Mouse (Mus musculus): ENCODE results near the gene Kras. TPM values are rescaled to one million over a fixed set of nuclear protein-coding genes. Genes with fewer than 3 reads are reported as not detected.

The Kras gene
- total and polyA plus RNA-seq, 3 experiments, result 5.9 to 32.8 (median 18.8) TPM

GRCm38 (mm10) chr6:145211376-145212305 lies 38.4 kb downstream of the Kras start:
- Histone ChIP-seq H3K4me2 (ENCODE audit: insufficient read depth, low read depth, poor library complexity, severe bottlenecking) (peak overlapping the region; percentile 87), H3K27me3 (replicated peaks) (peaks cover 3% of the 10 kb centered on the region), H3K36me3 (replicated peaks in 1 of 2; ENCODE audit: control insufficient read depth in 1 of 2, insufficient read depth in 1 of 2, low read length in 1 of 2) (peaks cover 5 to 29% of the 10 kb centered on the region in 2 experiments), H3K4me1 (ENCODE audit: control insufficient read depth in 1 of 2, insufficient read depth in 2 of 2) (peaks cover 3 to 17% of the 10 kb centered on the region in 2 experiments; a peak in 2 of 4 replicates), H3K79me2 (replicated peaks; ENCODE audit: control insufficient read depth, extremely low read depth, insufficient read depth, poor library complexity, severe bottlenecking) (0 out of 2 replicates have a peak, but pooled peaks cover 2% of the 10 kb centered on the region), H3K27ac (ENCODE audit: insufficient read depth, low read depth) (peak overlapping the region; percentile 74), H3K9me3 (replicated peaks; ENCODE audit: low read length) (no peaks in the 10 kb centered on the region), H3K4me3 (replicated peaks in 1 of 3; ENCODE audit: low read depth in 2 of 3, low read length in 2 of 3, poor library complexity in 1 of 3) (peak overlapping the region; percentile 79 to 90 (median 81)), H3K9ac (ENCODE audit: insufficient read depth, low read depth) (peak overlapping the region; percentile 96)
- TF ChIP-seq JUN (IDR thresholded peaks at IDR 0.05; ENCODE audit: insufficient read depth, low read depth, low read length), result no peak
- no peak for TF ChIP-seq CHD1 (IDR thresholded peaks at IDR 0.05; ENCODE audit: low read depth, low read length)
- no peak for TF ChIP-seq ZMIZ1 (IDR thresholded peaks at IDR 0.05; ENCODE audit: low read depth, low read length)
- DNase-seq (ENCODE audit: extremely low read depth), result peak; percentile 43
- in situ Hi-C loops (cut with MboI; ENCODE audit: low pct_ligation_motif_present, low pct_unique_long_range_greater_than_20kb, low sequenced_read_pairs), result no loop called here
- dilution Hi-C loops (cut with MboI; ENCODE audit: extremely low pct_ligation_motif_present, extremely low pct_unique_long_range_greater_than_20kb, low sequenced_read_pairs), result no loop called here

DNA sequence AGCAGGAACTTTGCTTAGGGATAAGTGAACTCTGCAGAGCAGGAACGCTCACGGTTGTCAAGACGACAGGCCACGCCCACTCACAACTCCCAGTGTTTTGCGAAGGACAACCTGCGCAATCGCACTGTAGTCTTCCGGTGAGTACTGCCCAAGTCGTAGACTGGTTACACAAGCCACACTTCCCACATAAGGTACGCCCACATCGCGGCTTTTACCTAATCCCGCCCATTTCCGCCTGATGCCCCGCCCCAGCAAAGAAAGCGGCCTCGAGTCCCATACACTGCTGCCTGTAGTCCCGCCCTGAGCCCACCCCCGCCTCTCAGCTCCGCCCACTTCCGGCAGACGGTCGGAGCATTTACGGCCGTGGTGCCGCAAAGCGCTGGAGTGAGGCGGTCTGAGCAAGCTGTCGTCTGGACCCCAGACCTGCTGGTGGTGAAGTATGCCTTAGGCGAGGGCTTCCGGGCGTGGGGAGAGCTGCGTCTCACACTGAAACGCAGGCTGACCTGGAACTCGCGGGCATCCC lies 39.2 kb downstream of the Kras start, which contains the start of the genes Casc1 and Etfrf1:
Gene Casc1 (minus strand): TSS at position 190 of the 523 bp plus-strand sequence.
Gene Etfrf1 (plus strand): TSS at position 319 of the 523 bp plus-strand sequence.
- Histone ChIP-seq H3K9me3 (replicated peaks; ENCODE audit: low read length) (no peaks in the 10 kb centered on the region), H3K27me3 (replicated peaks) (peaks cover 3% of the 10 kb centered on the region), H3K4me1 (ENCODE audit: control insufficient read depth in 1 of 2, insufficient read depth in 2 of 2) (peaks cover 3 to 17% of the 10 kb centered on the region in 2 experiments; a peak in 2 of 4 replicates), H3K27ac (ENCODE audit: insufficient read depth, low read depth) (peak within 1 kb of the TSS; percentile 74), H3K4me3 (replicated peaks in 1 of 3; ENCODE audit: low read depth in 2 of 3, low read length in 2 of 3, poor library complexity in 1 of 3) (peak within 1 kb of the TSS; percentile 79 to 90 (median 81)), H3K9ac (ENCODE audit: insufficient read depth, low read depth) (peak within 1 kb of the TSS; percentile 96), H3K4me2 (ENCODE audit: insufficient read depth, low read depth, poor library complexity, severe bottlenecking) (peak within 1 kb of the TSS; percentile 87), H3K79me2 (replicated peaks; ENCODE audit: control insufficient read depth, extremely low read depth, insufficient read depth, poor library complexity, severe bottlenecking) (0 out of 2 replicates have a peak, but pooled peaks cover 2% of the 10 kb centered on the region), H3K36me3 (replicated peaks in 1 of 2; ENCODE audit: control insufficient read depth in 1 of 2, insufficient read depth in 1 of 2, low read length in 1 of 2) (peaks cover 4 to 22% of the 10 kb centered on the region in 2 experiments)
- dilution Hi-C loops (cut with MboI; ENCODE audit: extremely low pct_ligation_motif_present, extremely low pct_unique_long_range_greater_than_20kb, low sequenced_read_pairs), result no loop called here
- in situ Hi-C loops (cut with MboI; ENCODE audit: low pct_ligation_motif_present, low pct_unique_long_range_greater_than_20kb, low sequenced_read_pairs), result no loop called here
- DNase-seq (ENCODE audit: extremely low read depth), result peak; percentile 99
- TF ChIP-seq SIN3A (IDR thresholded peaks at IDR 0.05; ENCODE audit: low read length), result peak; percentile 96
- TF ChIP-seq ZC3H11A (IDR thresholded peaks at IDR 0.05; ENCODE audit: low read depth, low read length), result no peak
- peak; percentile 94 for TF ChIP-seq MXI1 (IDR thresholded peaks at IDR 0.05; ENCODE audit: low read depth, low read length)
- no peak for TF ChIP-seq EP300 (IDR thresholded peaks at IDR 0.05; ENCODE audit: low read length)
- no peak for TF ChIP-seq CTCF (conservative IDR thresholded peaks at IDR 0.05 in 1 of 2, IDR thresholded peaks at IDR 0.05 in 1 of 2; ENCODE audit: low read depth in 2 of 2, low read length in 2 of 2)
- peak; percentile 81; the same call in 1 of the 2 replicates for TF ChIP-seq POLR2AphosphoS2 (IDR thresholded peaks at IDR 0.05; ENCODE audit: low read depth, low read length)
- TF ChIP-seq ETS1 (conservative IDR thresholded peaks at IDR 0.05; ENCODE audit: low read depth, low read length), result 0 out of 2 replicates have a peak, but pooled peaks have one; percentile 9
- no peak; the same call in 1 of the 2 replicates for TF ChIP-seq IRF4 (IDR thresholded peaks at IDR 0.05; ENCODE audit: low read depth, low read length)
- TF ChIP-seq NRF1 (IDR thresholded peaks at IDR 0.05; ENCODE audit: low read depth, low read length), result peak; percentile 95
- peak; percentile 89 for TF ChIP-seq ELF1 (IDR thresholded peaks at IDR 0.05; ENCODE audit: low read depth, low read length)
- no peak for TF ChIP-seq E2F4 (IDR thresholded peaks at IDR 0.05; ENCODE audit: insufficient replicate concordance, low read depth, low read length)
- TF ChIP-seq MEF2A (IDR thresholded peaks at IDR 0.05; ENCODE audit: borderline replicate concordance, low read depth, low read length), result no peak; the same call in 1 of the 2 replicates
- TF ChIP-seq ZMIZ1 (IDR thresholded peaks at IDR 0.05; ENCODE audit: low read depth, low read length), result peak; percentile 85
- TF ChIP-seq HCFC1 (IDR thresholded peaks at IDR 0.05; ENCODE audit: low read depth, low read length), result peak; percentile 79
- TF ChIP-seq CHD2 (IDR thresholded peaks at IDR 0.05; ENCODE audit: low read length), result no peak
- no peak for TF ChIP-seq MAX (IDR thresholded peaks at IDR 0.05; ENCODE audit: low read length)
- TF ChIP-seq JUN (IDR thresholded peaks at IDR 0.05; ENCODE audit: insufficient read depth, low read depth, low read length), result no peak
- peak; percentile 97 for TF ChIP-seq POLR2A (IDR thresholded peaks at IDR 0.05; ENCODE audit: low read depth, low read length)
- TF ChIP-seq TCF12 (IDR thresholded peaks at IDR 0.05; ENCODE audit: low read depth, low read length), result peak; percentile 81
- no peak for TF ChIP-seq RCOR1 (conservative IDR thresholded peaks at IDR 0.05; ENCODE audit: low read depth, low read length)
- no peak for TF ChIP-seq JUND (conservative IDR thresholded peaks at IDR 0.05; ENCODE audit: low read depth, low read length)
- no peak for TF ChIP-seq GABPA (IDR thresholded peaks at IDR 0.05; ENCODE audit: insufficient replicate concordance, low read depth, low read length)
- no peak for TF ChIP-seq MAFK (IDR thresholded peaks at IDR 0.05; ENCODE audit: insufficient replicate concordance, low read length)
- no peak for TF ChIP-seq SMC3 (IDR thresholded peaks at IDR 0.05; ENCODE audit: low read depth, low read length)
- no peak for TF ChIP-seq USF2 (conservative IDR thresholded peaks at IDR 0.05; ENCODE audit: low read depth, low read length)
- no peak for TF ChIP-seq PAX5 (IDR thresholded peaks at IDR 0.05; ENCODE audit: low read length)
- TF ChIP-seq NELFE (IDR thresholded peaks at IDR 0.05; ENCODE audit: low read depth, low read length), result peak; percentile 93
- TF ChIP-seq TBP (conservative IDR thresholded peaks at IDR 0.05; ENCODE audit: low read depth, low read length), result 0 out of 2 replicates have a peak, but pooled peaks have one; percentile 47
- TF ChIP-seq MAZ (IDR thresholded peaks at IDR 0.05; ENCODE audit: low read depth, low read length), result no peak

Data from CH12.LX (cell line).